Mouse (Mus musculus) R1 (cell line): ENCODE results near the gene Nemp2.
"Not testable (repeated sequence)": the region's sequence is repeated elsewhere in the genome, so short reads cannot be mapped to it uniquely, and the experiment has no call there.

ENCODE experiments used
- DNase-seq: peaks from one replicate; pipeline ENCODE4 v3.0.0-alpha.2; 2018; ENCODE audit warnings: low read depth, low spot score

Nemp2 gene

GRCm38 (mm10) chr1:52653366-52653765 lies 22.9 kb downstream of the Nemp2 start:
- DNase-seq, result no peak

DNA sequence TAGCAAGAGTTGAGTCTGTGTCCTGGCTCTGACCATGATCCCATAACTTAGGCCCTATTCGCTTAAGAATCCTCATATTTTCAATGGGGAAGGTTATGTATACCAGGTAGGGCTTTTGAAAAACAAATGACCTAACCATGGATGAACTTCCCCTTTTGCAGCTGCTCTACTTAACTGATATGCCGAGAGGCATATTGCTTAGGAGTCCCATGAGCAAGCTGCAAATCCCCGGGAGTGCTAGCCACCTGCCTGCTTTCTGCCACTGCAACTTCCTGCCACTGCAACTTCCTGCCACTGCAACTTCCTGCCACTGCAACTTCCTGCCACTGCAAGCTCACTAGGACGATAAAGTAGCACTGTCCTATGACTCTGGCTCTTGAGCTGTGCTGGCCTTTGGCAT lies 24.6 kb downstream of the Nemp2 start:
- no peak for DNase-seq

GRCm38 (mm10) chr1:52658160-52658559 lies 27.7 kb downstream of the Nemp2 start:
- no peak for DNase-seq

- no peak for DNase-seq
Observed at GRCm38 (mm10) chr1:52660278-52660677, 29.8 kb downstream of the Nemp2 start.

DNA sequence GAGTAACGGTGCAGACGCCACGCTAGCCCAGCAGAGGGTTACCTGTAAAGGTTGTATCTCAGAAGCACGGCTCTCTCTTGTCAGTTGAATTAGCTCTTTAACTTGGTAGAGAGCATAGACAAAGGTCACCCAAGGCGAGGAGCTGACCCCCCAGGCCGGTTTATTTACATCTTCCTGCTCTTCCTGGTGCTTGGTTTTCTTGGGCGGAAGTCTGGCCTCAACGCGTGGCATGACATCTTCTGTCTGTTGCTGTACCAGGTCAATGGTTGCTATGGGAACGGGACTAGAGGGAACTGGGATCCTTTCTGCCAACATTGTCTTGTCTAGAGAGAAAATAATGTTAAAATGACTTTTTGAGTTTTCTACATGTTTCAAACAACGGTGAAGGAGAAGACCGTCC lies 30.3 kb downstream of the Nemp2 start:
- DNase-seq, result peak; percentile 49

DNA sequence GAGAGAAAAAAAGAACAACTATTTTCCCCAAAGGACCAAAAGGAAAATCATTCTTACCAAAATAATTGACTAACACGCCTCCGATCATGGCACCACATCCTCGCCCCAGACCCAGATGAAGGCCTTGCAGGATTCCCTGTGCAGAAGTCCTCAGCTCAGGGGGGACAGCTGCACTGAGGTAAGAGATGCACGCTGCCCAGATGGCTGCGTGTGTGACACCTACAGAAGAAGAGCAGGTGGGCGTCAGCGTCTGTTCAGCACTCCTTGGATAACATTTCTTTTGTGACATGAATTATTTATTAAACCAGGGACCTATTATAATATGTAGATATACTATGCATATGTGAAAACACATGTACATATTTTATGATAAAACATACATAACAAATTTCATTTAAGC lies 32.7 kb downstream of the Nemp2 start:
- DNase-seq, result no peak

GRCm38 (mm10) chr1:52668743-52669323 lies 38.3 kb downstream of the Nemp2 start:
- no peak for DNase-seq

- DNase-seq, result no peak
Observed at GRCm38 (mm10) chr1:52669931-52670330, 39.4 kb downstream of the Nemp2 start.

DNA sequence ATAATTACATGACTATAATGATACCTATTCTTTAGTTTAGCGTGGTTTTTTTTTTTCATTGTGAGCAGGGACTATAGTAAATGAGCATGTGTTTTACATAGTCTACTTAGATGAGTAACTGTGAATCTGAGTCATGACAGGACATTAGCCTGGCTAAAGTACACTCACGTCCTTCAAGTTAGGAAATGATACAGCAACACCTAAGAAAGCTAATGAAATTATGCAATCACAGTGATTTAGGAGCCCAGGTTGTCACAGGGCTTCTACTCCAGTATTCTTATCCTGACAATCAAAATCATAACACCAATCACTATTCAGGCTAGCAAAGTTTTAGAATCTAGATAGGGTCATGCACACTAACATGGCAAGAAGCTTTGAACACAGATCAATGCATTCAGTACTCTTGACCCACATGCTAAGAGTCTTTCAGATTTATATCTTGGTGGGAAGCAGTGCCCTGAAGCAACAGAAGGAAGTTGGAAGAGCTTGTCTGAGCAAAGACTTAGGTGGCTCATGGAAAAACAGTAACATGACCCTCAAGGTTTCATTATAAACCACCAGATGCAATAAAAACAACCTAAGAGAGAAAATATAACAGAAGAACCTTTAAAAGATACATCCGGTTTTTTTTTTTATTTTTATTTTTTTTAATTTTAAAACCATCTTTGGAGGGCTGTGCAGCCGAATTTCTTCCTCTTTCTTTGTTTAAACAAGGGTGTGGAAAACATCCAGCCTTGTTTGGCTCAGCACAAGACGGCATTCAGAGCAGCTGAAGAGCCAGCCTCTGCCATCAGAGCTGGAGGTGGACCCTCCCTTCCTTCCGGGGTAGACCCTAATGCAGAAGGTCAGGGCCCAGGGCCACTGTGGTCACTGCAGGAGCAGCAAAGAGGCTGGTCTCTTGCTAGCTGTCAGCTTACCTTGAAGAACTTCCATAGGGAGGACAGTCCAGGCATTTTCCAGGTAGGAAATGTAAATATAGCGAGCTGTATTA lies 45.4 kb downstream of the Nemp2 start:
- DNase-seq, result no peak

GRCm38 (mm10) chr1:52676621-52677020 lies 46.1 kb downstream of the Nemp2 start:
- DNase-seq, result no peak

DNA sequence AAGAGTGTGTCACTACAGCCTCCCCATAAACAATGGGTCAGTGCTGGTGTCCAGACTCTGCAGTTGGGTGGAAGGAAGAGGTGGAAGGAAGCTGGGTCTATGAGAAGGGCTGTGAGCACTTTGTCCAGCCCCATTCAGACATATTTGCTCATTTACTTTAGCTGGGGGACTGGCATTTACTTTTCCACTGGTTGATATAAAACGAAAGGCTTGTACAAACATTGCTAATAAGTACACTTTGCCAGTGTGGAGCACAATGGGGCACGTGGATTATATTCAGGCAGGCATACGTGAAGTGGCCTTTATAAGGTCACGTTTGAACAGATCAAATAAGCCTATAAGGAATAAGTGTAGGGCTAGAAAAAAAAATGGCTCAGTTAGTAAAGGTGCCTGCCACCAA lies 53.0 kb downstream of the Nemp2 start:
- DNase-seq, result no peak

GRCm38 (mm10) chr1:52687636-52688035 lies 57.1 kb downstream of the Nemp2 start:
- no peak for DNase-seq

DNA sequence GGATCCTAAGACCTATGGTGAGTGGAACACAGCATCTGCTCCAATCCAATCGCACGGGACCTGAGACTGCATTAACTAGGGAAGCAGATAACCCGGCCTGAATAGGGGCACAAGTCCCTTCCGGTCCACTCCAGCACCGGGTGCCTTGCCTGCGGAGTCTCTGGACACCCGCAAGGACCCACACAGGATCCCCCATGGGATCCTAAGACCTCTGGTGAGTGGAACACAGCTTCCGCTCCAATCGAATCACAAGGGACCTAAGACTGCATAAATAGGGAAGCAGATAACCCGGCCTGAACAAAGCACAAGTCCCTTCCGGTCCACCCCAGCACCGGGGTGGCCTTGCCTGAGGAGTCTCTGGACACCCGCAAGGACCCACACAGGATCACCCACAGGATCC lies 64.0 kb downstream of the Nemp2 start:
- not testable (repeated sequence) for DNase-seq
